Mouse (Mus musculus): ENCODE data around the gene Abhd17b. TPM values are rescaled to one million over a fixed set of nuclear protein-coding genes. Genes with fewer than 3 reads are reported as not detected.

Abhd17b gene
- total and polyA plus RNA-seq, 3 experiments: 19.3 to 62.1 (median 33.5) TPM

DNA sequence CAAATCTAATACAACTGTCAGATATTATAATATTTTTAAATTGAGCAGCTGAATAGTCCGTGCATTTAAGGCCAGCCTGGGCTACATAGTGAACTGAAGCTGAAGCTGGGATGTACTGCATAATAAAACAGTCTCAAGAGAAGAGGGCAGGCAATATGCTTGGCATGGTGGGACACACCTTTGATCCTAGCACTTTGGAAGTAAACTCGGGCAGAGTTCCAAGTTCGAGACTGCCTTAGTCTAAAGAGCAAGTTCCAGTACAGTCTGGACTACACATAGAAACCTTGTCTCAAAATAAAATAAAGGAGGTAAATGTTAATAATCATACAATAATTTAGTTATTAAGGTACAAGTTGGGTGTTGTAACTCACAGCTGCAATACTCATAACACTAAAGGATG, 27.1 kb downstream of the Abhd17b start:
- Histone ChIP-seq H3K27ac (ENCODE audit: insufficient read depth, low read depth) (no peak overlapping the region), H3K4me3 (replicated peaks in 1 of 3; ENCODE audit: low read depth in 2 of 3, low read length in 2 of 3, poor library complexity in 1 of 3) (no peak overlapping the region), H3K9me3 (replicated peaks; ENCODE audit: low read length) (no peaks in the 10 kb centered on the region), H3K27me3 (replicated peaks) (no peaks in the 10 kb centered on the region), H3K79me2 (replicated peaks; ENCODE audit: control insufficient read depth, extremely low read depth, insufficient read depth, poor library complexity, severe bottlenecking) (peaks cover 9% of the 10 kb centered on the region), H3K9ac (ENCODE audit: insufficient read depth, low read depth) (no peak overlapping the region), H3K36me3 (replicated peaks in 1 of 2; ENCODE audit: control insufficient read depth in 1 of 2, insufficient read depth in 1 of 2, low read length in 1 of 2) (peaks cover 21 to 63% of the 10 kb centered on the region in 2 experiments), H3K4me1 (ENCODE audit: control insufficient read depth in 1 of 2, insufficient read depth in 2 of 2) (peaks cover 0 to 17% of the 10 kb centered on the region in 2 experiments; a peak in 1 of 4 replicates), H3K4me2 (ENCODE audit: insufficient read depth, low read depth, poor library complexity, severe bottlenecking) (no peak overlapping the region)
- no peak for TF ChIP-seq CHD2 (IDR thresholded peaks at IDR 0.05; ENCODE audit: low read length)
- TF ChIP-seq NRF1 (IDR thresholded peaks at IDR 0.05; ENCODE audit: low read depth, low read length): no peak
- no peak for TF ChIP-seq USF1 (IDR thresholded peaks at IDR 0.05; ENCODE audit: low read depth, low read length)
- no peak for TF ChIP-seq BHLHE40 (IDR thresholded peaks at IDR 0.05; ENCODE audit: low read depth, low read length)
- no peak for TF ChIP-seq MAZ (IDR thresholded peaks at IDR 0.05; ENCODE audit: low read depth, low read length)
- no peak for TF ChIP-seq E2F4 (IDR thresholded peaks at IDR 0.05; ENCODE audit: insufficient replicate concordance, low read depth, low read length)
- no peak for TF ChIP-seq HCFC1 (IDR thresholded peaks at IDR 0.05; ENCODE audit: low read depth, low read length)
- no peak for TF ChIP-seq RCOR1 (conservative IDR thresholded peaks at IDR 0.05; ENCODE audit: low read depth, low read length)
- no peak for TF ChIP-seq CTCF (conservative IDR thresholded peaks at IDR 0.05 in 1 of 2, IDR thresholded peaks at IDR 0.05 in 1 of 2; ENCODE audit: low read depth in 2 of 2, low read length in 2 of 2)
- TF ChIP-seq ZMIZ1 (IDR thresholded peaks at IDR 0.05; ENCODE audit: low read depth, low read length): no peak
- no peak for TF ChIP-seq ELF1 (IDR thresholded peaks at IDR 0.05; ENCODE audit: low read depth, low read length)
- no peak for TF ChIP-seq MXI1 (IDR thresholded peaks at IDR 0.05; ENCODE audit: low read depth, low read length)
- TF ChIP-seq MAFK (IDR thresholded peaks at IDR 0.05; ENCODE audit: insufficient replicate concordance, low read length): no peak
- TF ChIP-seq POLR2A (IDR thresholded peaks at IDR 0.05; ENCODE audit: low read depth, low read length): no peak
- no peak for TF ChIP-seq JUND (conservative IDR thresholded peaks at IDR 0.05; ENCODE audit: low read depth, low read length)
- in situ Hi-C loops (cut with MboI; ENCODE audit: low pct_ligation_motif_present, low pct_unique_long_range_greater_than_20kb, low sequenced_read_pairs) (no loop called here), dilution Hi-C loops (cut with MboI; ENCODE audit: extremely low pct_ligation_motif_present, extremely low pct_unique_long_range_greater_than_20kb, low sequenced_read_pairs) (no loop called here)
- no peak for DNase-seq (ENCODE audit: extremely low read depth)

DNA sequence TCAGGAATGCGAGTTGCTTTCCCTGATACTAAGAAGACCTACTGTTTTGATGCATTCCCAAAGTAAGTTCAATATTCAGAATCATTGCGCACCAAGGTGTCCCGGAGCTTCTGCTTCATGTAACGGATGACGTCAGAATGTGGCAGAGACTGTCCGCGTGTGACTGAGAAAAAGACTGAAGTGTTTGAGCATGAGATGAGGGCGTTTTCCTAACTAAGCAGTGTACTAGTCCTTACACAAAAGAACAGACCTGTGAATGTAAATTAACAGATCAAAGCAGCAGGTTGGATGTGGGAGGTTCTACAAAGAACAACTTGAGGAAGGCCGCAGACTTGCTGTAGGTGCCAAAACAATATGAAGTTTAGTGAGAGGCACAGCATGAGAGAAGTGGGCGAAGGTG, 28.0 kb downstream of the Abhd17b start:
- H3K9ac ChIP-seq (ENCODE audit: insufficient read depth, low read depth): no peak overlapping the region
- H3K27ac ChIP-seq (ENCODE audit: insufficient read depth, low read depth): no peak overlapping the region
- H3K36me3 ChIP-seq (replicated peaks in 1 of 2; ENCODE audit: control insufficient read depth in 1 of 2, insufficient read depth in 1 of 2, low read length in 1 of 2): peaks cover 23 to 68% of the 10 kb centered on the region in 2 experiments
- dilution Hi-C loops (cut with MboI; ENCODE audit: extremely low pct_ligation_motif_present, extremely low pct_unique_long_range_greater_than_20kb, low sequenced_read_pairs): no loop called here
- TF ChIP-seq MXI1 (IDR thresholded peaks at IDR 0.05; ENCODE audit: low read depth, low read length) (no peak), MAFK (IDR thresholded peaks at IDR 0.05; ENCODE audit: insufficient replicate concordance, low read length) (no peak), PAX5 (IDR thresholded peaks at IDR 0.05; ENCODE audit: low read length) (no peak), CHD2 (IDR thresholded peaks at IDR 0.05; ENCODE audit: low read length) (no peak), USF1 (IDR thresholded peaks at IDR 0.05; ENCODE audit: low read depth, low read length) (no peak), RCOR1 (conservative IDR thresholded peaks at IDR 0.05; ENCODE audit: low read depth, low read length) (no peak)
- no peak overlapping the region for H3K4me2 ChIP-seq (ENCODE audit: insufficient read depth, low read depth, poor library complexity, severe bottlenecking)
- H3K79me2 ChIP-seq (replicated peaks; ENCODE audit: control insufficient read depth, extremely low read depth, insufficient read depth, poor library complexity, severe bottlenecking): peaks cover 7% of the 10 kb centered on the region
- DNase-seq (ENCODE audit: extremely low read depth): no peak
- H3K4me1 ChIP-seq (ENCODE audit: control insufficient read depth in 1 of 2, insufficient read depth in 2 of 2): peaks cover 0 to 17% of the 10 kb centered on the region in 2 experiments; a peak in 1 of 4 replicates
- in situ Hi-C loops (cut with MboI; ENCODE audit: low pct_ligation_motif_present, low pct_unique_long_range_greater_than_20kb, low sequenced_read_pairs): no loop called here
- no peaks in the 10 kb centered on the region for H3K9me3 ChIP-seq (replicated peaks; ENCODE audit: low read length)
- no peaks in the 10 kb centered on the region for H3K27me3 ChIP-seq (replicated peaks)
- no peak overlapping the region for H3K4me3 ChIP-seq (replicated peaks in 1 of 3; ENCODE audit: low read depth in 2 of 3, low read length in 2 of 3, poor library complexity in 1 of 3)
